Mouse (Mus musculus) spleen, postnatal 0 days (tissue): ENCODE data around the gene Zkscan4. TPM values are rescaled to one million over a fixed set of nuclear protein-coding genes. Genes with fewer than 3 reads are reported as not detected.

Experiments
- microRNA counts: library from miRNA; unstranded; fragments of <30 nt; microRNA quantifications from one replicate; lab custom pipeline; 2015
- polyA plus RNA-seq: library from polyadenylated mRNA; unstranded; fragments of >200 nt; fragmentation: Nextera tagmentation; extraction: Ambion mirVana; gene quantifications from 2 replicates; pipeline ENCODE4 v1.2.1, GENCODE M21; 2015

Gene Zkscan4
- polyA plus RNA-seq = 0.96 and 1.4 TPM in 2 replicates

GRCm38 (mm10) chr13:21478759-21479670, at the start of gene Zkscan4, which contains the start of gene Gm10065:
TSS of gene Zkscan4 (plus strand) at chr13:21478907.
TSS of gene Gm10065 (minus strand) at chr13:21479441.

DNA sequence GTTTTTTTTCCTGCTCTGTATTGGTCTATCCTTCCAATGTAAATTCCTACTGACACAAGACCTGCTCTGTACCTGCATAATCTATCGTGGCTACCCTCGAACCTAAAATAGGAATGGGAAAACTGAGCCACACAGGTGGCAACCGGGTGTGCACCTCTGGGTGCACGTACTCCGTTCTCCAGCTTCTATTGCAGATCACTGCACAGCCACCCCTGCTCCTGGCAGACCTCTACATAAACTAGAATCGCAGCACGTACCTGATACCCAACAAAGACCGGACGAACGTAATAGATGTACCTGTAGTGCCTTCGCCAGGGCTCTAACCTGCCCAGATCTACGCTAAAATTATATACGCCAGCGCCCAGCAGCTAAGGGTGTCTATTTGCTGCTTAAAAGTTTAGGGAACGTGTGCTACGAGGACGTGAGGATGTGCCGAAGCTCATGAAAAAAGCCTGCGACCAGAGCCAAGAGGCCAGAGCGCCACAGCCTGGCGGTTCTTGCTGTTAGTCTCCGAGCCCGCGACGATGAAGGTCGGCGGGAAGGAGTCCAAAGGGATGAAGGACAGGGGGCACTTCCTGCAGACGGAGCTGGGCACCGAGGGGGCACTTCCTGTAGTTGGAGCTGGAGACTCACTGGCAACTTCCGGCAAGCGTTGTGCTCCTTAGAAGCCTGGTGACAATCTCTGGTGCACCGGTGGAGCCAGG, 38.1 kb upstream of the Zkscan4 start, which contains the start of gene Pgbd1:
Pgbd1 (minus strand) TSS at position 556 of the 704 bp plus-strand sequence.

DNA sequence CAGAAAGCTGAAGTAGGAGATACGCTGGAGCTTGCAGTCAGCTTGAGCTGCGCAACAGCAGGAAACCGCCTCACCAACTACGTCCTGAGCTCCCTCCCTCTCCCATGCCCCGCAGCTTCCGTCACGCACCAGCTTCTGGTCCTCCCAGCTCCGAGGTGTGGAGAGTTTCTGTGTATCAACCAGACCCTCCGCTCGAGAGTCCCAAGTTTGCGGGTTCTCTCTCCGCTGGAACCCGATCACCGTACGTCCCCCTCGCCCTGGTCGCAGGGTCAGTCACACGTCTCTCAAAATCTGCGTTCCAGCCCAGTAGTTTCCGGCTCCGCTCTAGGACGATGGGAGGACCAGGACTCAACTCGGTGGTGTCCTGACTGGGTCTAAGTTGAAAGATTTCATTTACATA, 25.3 kb upstream of the Zkscan4 start, which contains the start of gene Zscan26:
Zscan26 (minus strand) TSS at position 282 of the 400 bp plus-strand sequence.

DNA sequence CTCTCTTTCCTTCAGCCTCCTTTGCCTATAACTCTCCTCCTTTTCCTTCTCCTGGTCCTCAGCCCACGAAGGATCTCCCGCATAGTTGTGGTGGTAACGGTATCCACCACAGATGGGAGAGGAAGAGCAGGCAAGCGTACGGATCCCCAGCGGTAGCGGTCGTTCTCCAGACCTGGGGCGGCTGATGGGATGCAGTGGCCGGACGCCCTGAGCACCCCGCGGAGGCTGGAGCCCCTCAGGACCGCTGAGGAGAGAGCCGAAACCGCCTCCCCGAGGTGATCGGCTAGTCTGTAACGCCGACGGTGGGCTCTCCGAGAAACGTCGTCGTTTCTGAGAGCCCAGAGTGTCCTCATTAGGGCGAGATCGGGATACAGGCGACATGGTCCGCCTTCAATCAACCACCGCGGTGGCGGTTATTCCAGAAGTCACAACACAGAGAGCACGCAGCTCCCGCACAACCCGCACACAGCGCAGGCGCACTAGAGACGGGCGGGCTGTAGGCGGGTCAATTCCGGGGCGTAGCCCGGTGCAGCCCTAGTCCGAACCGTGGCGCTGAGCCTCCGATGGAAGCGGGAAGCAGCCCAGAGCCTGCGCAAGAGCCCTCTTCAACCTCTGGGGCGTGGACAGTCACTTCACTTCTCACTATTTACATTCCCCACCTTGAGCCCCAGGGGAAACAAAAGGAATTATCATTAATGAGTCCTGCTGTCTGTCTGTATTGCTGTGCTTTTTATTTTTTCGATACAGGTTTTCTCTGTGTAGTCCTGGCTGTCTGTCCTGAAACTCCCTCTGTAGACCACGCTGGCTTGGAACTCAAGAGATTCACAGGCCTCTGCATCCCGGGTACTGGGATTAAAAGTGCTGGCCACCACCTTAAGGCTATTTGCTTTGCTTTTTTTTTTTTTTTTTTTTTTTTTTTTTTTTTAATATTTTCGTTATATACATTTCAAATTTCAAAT, 10.4 kb upstream of the Zkscan4 start, which contains the start of gene Nkapl:
Nkapl (minus strand) TSS at position 449 of the 959 bp plus-strand sequence.

GRCm38 (mm10) chr13:21495080-21495479, 16.4 kb downstream of the Zkscan4 start, which contains the start of gene AK157302:
TSS of gene AK157302 (plus strand) at chr13:21495223.

DNA sequence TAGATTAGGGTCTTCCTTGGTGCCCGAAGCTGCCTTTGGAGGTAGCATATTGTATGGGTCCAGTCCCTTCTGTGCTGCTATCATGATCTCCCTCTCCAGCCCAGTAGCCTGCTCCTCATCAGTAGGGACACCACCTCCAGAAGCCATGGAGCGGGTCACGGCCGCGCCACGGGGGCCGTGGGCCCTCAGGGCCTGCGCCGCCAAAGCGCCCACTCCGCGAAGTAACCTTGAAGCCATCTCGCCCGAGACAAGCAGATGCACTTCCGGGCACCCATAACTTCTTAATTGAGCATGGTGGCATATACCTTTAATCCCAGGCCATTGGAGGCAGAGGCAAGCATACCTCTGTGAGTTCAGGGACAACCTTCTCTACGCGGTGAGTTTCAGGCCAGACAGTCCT, 22.5 kb downstream of the Zkscan4 start, which contains the start of gene Gm11273:
Gm11273 (minus strand) TSS at position 237 of the 400 bp plus-strand sequence.

DNA sequence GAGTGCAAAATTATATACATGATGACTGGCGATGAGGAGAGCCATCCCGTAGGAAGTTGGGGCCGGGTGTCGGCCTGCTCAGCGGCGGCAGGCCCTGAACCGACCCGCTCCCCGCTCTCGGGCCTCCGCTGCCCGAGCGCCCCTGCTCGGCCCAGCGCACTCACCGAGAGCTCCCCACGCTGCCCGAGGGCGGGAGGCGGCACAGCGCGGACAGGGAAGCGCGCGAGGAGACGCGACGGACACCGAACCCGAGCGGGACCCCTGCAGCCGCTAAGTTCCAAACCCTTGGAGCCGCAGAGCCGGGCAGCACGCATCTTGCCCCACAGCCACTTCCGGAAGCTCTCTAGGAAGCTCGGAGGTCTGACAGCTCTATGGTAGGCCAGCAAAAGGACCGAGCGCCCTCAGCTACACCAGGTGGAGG, 52.1 kb downstream of the Zkscan4 start, which contains the start of gene Zkscan8:
Zkscan8 (minus strand) TSS at position 340 of the 421 bp plus-strand sequence.

MicroRNAs within 50 kb of the gene (microRNA counts, 519-probe panel; counts per million panel counts)
- 88.3 counts per million for microRNA mmu-miR-1896 (lab: Ali Mortazavi, UCI)

Other genes with a start within 250 kb of the Zkscan4 start
- not detected in 2 replicates for gene Gpx5, start 186.2 kb upstream of the Zkscan4 start, polyA plus RNA-seq
- not detected in 2 replicates for gene Gpx6, start 166.8 kb upstream of the Zkscan4 start, polyA plus RNA-seq
- gene Olfr1367, start 132.0 kb upstream of the Zkscan4 start, polyA plus RNA-seq = not detected in 2 replicates
- 4.2 and 5.2 TPM in 2 replicates for gene Zscan12, start 116.1 kb upstream of the Zkscan4 start, polyA plus RNA-seq
- 38.2 TPM in 2 replicates for gene Zkscan3, start 76.2 kb upstream of the Zkscan4 start, polyA plus RNA-seq
- 0.99 and 1.4 TPM in 2 replicates for gene Pgbd1, start 37.8 kb upstream of the Zkscan4 start, polyA plus RNA-seq
- 10.8 and 14.9 TPM in 2 replicates for gene Zscan26, start 25.2 kb upstream of the Zkscan4 start, polyA plus RNA-seq
- gene Nkapl, start 10.4 kb upstream of the Zkscan4 start, polyA plus RNA-seq = 1.5 and 2.1 TPM in 2 replicates
- gene Gm10065, start 534 bp downstream of the Zkscan4 start, polyA plus RNA-seq = not detected in 2 replicates
- 1.0 and 1.2 TPM in 2 replicates for gene AK157302, start 16.3 kb downstream of the Zkscan4 start, polyA plus RNA-seq
- 6.8 and 8.6 TPM in 2 replicates for gene Gm11273, start 22.5 kb downstream of the Zkscan4 start, polyA plus RNA-seq
- gene Zkscan8, start 52.2 kb downstream of the Zkscan4 start, polyA plus RNA-seq = 1.9 and 2.4 TPM in 2 replicates
- gene Olfr1366, start 63.9 kb downstream of the Zkscan4 start, polyA plus RNA-seq = 0.06 TPM in 1 of 2 replicates, not detected in the other
- 0.07 TPM in 1 of 2 replicates, not detected in the other for gene Olfr1535, start 81.0 kb downstream of the Zkscan4 start, polyA plus RNA-seq
- gene Olfr1364, start 102.9 kb downstream of the Zkscan4 start, polyA plus RNA-seq = not detected in 2 replicates
- not detected in 2 replicates for gene Olfr1362, start 135.1 kb downstream of the Zkscan4 start, polyA plus RNA-seq
- gene Olfr11, start 163.6 kb downstream of the Zkscan4 start, polyA plus RNA-seq = not detected in 2 replicates
- not detected in 2 replicates for gene Olfr1361, start 184.5 kb downstream of the Zkscan4 start, polyA plus RNA-seq
- gene Olfr1360, start 198.5 kb downstream of the Zkscan4 start, polyA plus RNA-seq = not detected in 2 replicates
- not detected in 2 replicates for gene Olfr1359, start 219.2 kb downstream of the Zkscan4 start, polyA plus RNA-seq
- gene Hist1h2bl, start 237.2 kb downstream of the Zkscan4 start, polyA plus RNA-seq = 4.7 and 5.7 TPM in 2 replicates
- gene Hist1h2ai, start 237.5 kb downstream of the Zkscan4 start, polyA plus RNA-seq = 57.8 and 92.8 TPM in 2 replicates
- 33.5 and 37.1 TPM in 2 replicates for gene Hist1h3h, start 238.8 kb downstream of the Zkscan4 start, polyA plus RNA-seq
- gene Hist1h2bm, start 243.1 kb downstream of the Zkscan4 start, polyA plus RNA-seq = 7.3 and 10.3 TPM in 2 replicates